Comparison of ENCODE assay signal across 13 mouse cellular contexts in genomic region chr5:118099069-118099869, GRCm38 (mm10). TPM values are rescaled to one million over a fixed set of nuclear protein-coding genes. Genes with fewer than 3 reads are reported as not detected.
A peak's percentile ranks its signal among the peaks of the same experiment; 100 is the strongest.
DNase-seq lines count a peak whose midpoint lies in the region; ATAC-seq lines count a peak whose summit lies in the region.
"Had no signal": no experiment of that assay in that cellular context is flagged by ENCODE, and none has a peak within 500 bp of the region (broad histone marks: within the 10 kb centered on the region; RNA-seq: fewer than 3 reads in every experiment).

No protein-coding gene starts in this region.

- H3K9ac ChIP-seq in forebrain, embryonic 16.5 days (replicated peaks; ENCODE audit: low read depth, low read length) = no peak overlapping the region
- H3K9ac ChIP-seq in midbrain, embryonic 14.5 days (replicated peaks; ENCODE audit: low read length) = no peak overlapping the region
- H3K9ac ChIP-seq in liver, embryonic 12.5 days = no peak overlapping the region
- H3K9ac ChIP-seq: heart, embryonic 12.5 days had no signal

- H3K27me3 ChIP-seq in forebrain, embryonic 16.5 days (replicated peaks; ENCODE audit: control insufficient read depth, insufficient read depth, low read length) = no peaks in the 10 kb centered on the region
- H3K27me3 ChIP-seq in midbrain, embryonic 14.5 days (ENCODE audit: control insufficient read depth, insufficient read depth, low read length) = no peaks in the 10 kb centered on the region
- H3K27me3 ChIP-seq in liver, embryonic 12.5 days (replicated peaks) = no peaks in the 10 kb centered on the region
- H3K27me3 ChIP-seq: heart, embryonic 12.5 days had no signal

- peak; percentile 69 for DNase-seq in left cerebral cortex, postnatal 4 days
- DNase-seq in left cerebral cortex, postnatal 14 days (ENCODE audit: low spot score in 2 of 2) = no peak
- DNase-seq in embryo, embryonic 10.5 days (ENCODE audit: low spot score) = peak; percentile 36
- DNase-seq in midbrain, embryonic 14.5 days = no peak
- DNase-seq in gastrocnemius, postnatal 4 days (ENCODE audit: low spot score in 2 of 2) = no peak
- DNase-seq: kidney, postnatal 14 days; liver; thymus, adult 2 months had no signal

- peaks cover 19% of the 10 kb centered on the region for H3K4me1 ChIP-seq in forebrain, embryonic 16.5 days (replicated peaks; ENCODE audit: control insufficient read depth, insufficient read depth, low read length)
- H3K4me1 ChIP-seq in midbrain, embryonic 14.5 days (ENCODE audit: control insufficient read depth, insufficient read depth, low read length) = peaks cover 10% of the 10 kb centered on the region; the same call in 1 of the 2 replicates
- 0 out of 2 replicates have a peak, but pooled peaks cover 6% of the 10 kb centered on the region for H3K4me1 ChIP-seq in liver, embryonic 12.5 days

- WGBS in forebrain, embryonic 16.5 days = 42% methylated on average over 11 of the region's 11 CpGs
- 82% methylated on average over 11 of the region's 11 CpGs for WGBS in midbrain, embryonic 14.5 days
- 82% methylated on average over 11 of the region's 11 CpGs for WGBS in liver, embryonic 12.5 days (ENCODE audit: insufficient replicate concordance)

- peak overlapping the region; percentile 34; the same call in 1 of the 2 replicates for H3K27ac ChIP-seq in forebrain, embryonic 16.5 days (ENCODE audit: low read length)
- peak overlapping the region; percentile 41 for H3K27ac ChIP-seq in midbrain, embryonic 14.5 days (replicated peaks; ENCODE audit: low read depth, low read length)
- no peak overlapping the region for H3K27ac ChIP-seq in liver, embryonic 12.5 days

- H3K9me3 ChIP-seq in forebrain, embryonic 16.5 days (ENCODE audit: control insufficient read depth, low read length) = no peaks in the 10 kb centered on the region
- H3K9me3 ChIP-seq in midbrain, embryonic 14.5 days (ENCODE audit: control insufficient read depth, low read length) = no peaks in the 10 kb centered on the region
- H3K9me3 ChIP-seq in liver, embryonic 12.5 days (replicated peaks) = no peaks in the 10 kb centered on the region
- H3K9me3 ChIP-seq: heart, embryonic 12.5 days had no signal

- H3K4me2 ChIP-seq in forebrain, embryonic 16.5 days (ENCODE audit: low read length) = no peak overlapping the region
- no peak overlapping the region for H3K4me2 ChIP-seq in midbrain, embryonic 14.5 days (ENCODE audit: low read length)
- no peak overlapping the region for H3K4me2 ChIP-seq in liver, embryonic 12.5 days
- H3K4me2 ChIP-seq: heart, embryonic 12.5 days had no signal

- peak; percentile 64; the same call in 1 of the 2 replicates for ATAC-seq in forebrain, embryonic 16.5 days
- no peak for ATAC-seq in midbrain, embryonic 14.5 days (ENCODE audit: low FRiP score, low TSS enrichment)
- no peak for ATAC-seq in activated CD4-positive, CD25-positive, alpha-beta regulatory T cell, adult 4 months
- no peak for ATAC-seq in liver, embryonic 12.5 days

- intact Hi-C loops in left cerebral cortex, postnatal 4 days (cut with DNase I) = no loop called here
- intact Hi-C loops in left cerebral cortex, postnatal 14 days (cut with DNase I) = no loop called here

- no peak overlapping the region for H3K4me3 ChIP-seq in forebrain, embryonic 16.5 days (replicated peaks; ENCODE audit: low read length)
- no peak overlapping the region for H3K4me3 ChIP-seq in midbrain, embryonic 14.5 days (replicated peaks; ENCODE audit: low read depth, low read length)
- no peak overlapping the region for H3K4me3 ChIP-seq in liver, embryonic 12.5 days
- H3K4me3 ChIP-seq: erythroblast, embryonic 14.5 days; heart, embryonic 12.5 days had no signal

- no peaks in the 10 kb centered on the region for H3K36me3 ChIP-seq in forebrain, embryonic 16.5 days (ENCODE audit: control insufficient read depth, insufficient read depth)
- H3K36me3 ChIP-seq in midbrain, embryonic 14.5 days (ENCODE audit: control insufficient read depth, insufficient read depth, low read length) = peaks cover 20% of the 10 kb centered on the region
- peaks cover 58% of the 10 kb centered on the region for H3K36me3 ChIP-seq in liver, embryonic 12.5 days

RNA-seq across cellular contexts. Expression of gene Fbxw8, which starts 56.0 kb away (rescaled TPM):
- 10 to 100 TPM; 45.6 to 45.8 TPM for total RNA-seq in left cerebral cortex, postnatal 4 days (2021)
- total RNA-seq in left cerebral cortex, postnatal 14 days (2021) = 10 to 100 TPM; 34.7 to 36.6 TPM
- polyA plus RNA-seq in forebrain, embryonic 16.5 days (2015; fragmentation: Nextera tagmentation; extraction: Ambion mirVana) = 21.5 and 24.7 TPM in 2 replicates
- polyA plus RNA-seq in midbrain, embryonic 14.5 days (2014; fragmentation: Nextera tagmentation; extraction: Ambion mirVana) = 21.4 and 21.6 TPM in 2 replicates
- polyA plus RNA-seq in activated CD4-positive, CD25-positive, alpha-beta regulatory T cell, adult 4 months (2017; shearing (Covaris generic)) = 1 to 10 TPM; 3.1 to 3.6 TPM
- polyA plus RNA-seq in liver, embryonic 12.5 days (2016; fragmentation: Nextera tagmentation; extraction: Ambion mirVana) = 23.1 and 24.4 TPM in 2 replicates
- 10 to 100 TPM; 60.2 to 61.6 TPM for total RNA-seq in gastrocnemius, postnatal 4 days (2021)

Comparison
In these comparisons a context has a peak if more than half of its experiments do, and no peak if none do; other contexts are left out.
1. DNase-seq: peak in left cerebral cortex, postnatal 4 days (single experiment) and embryo, embryonic 10.5 days (single experiment); none in left cerebral cortex, postnatal 14 days (0 of 2), midbrain, embryonic 14.5 days (single experiment) and gastrocnemius, postnatal 4 days (0 of 2).